Mouse (Mus musculus): ENCODE results near the gene Ttc28. TPM values are rescaled to one million over a fixed set of nuclear protein-coding genes. Genes with fewer than 3 reads are reported as not detected.

Ttc28 gene
- total RNA-seq, 2 experiments from 2014 or later, result 0.41 to 1.0 TPM

GRCm38 (mm10) chr5:111298706-111299105, 419.1 kb downstream of the Ttc28 start:
- no peak for ATAC-seq (replicated peaks; ENCODE audit: poor library complexity, severe bottlenecking)

- ATAC-seq (replicated peaks; ENCODE audit: poor library complexity, severe bottlenecking), result no peak
Measured at GRCm38 (mm10) chr5:111300776-111301175, 421.2 kb downstream of the Ttc28 start.

- ATAC-seq (replicated peaks; ENCODE audit: poor library complexity, severe bottlenecking), result peak; percentile 59
Measured at GRCm38 (mm10) chr5:111301736-111302135, 422.1 kb downstream of the Ttc28 start.

GRCm38 (mm10) chr5:111304730-111305129, 425.1 kb downstream of the Ttc28 start:
- no peak for ATAC-seq (replicated peaks; ENCODE audit: poor library complexity, severe bottlenecking)

- ATAC-seq (replicated peaks; ENCODE audit: poor library complexity, severe bottlenecking), result no peak
Measured at GRCm38 (mm10) chr5:111310185-111310584, 430.6 kb downstream of the Ttc28 start.

- no peak for ATAC-seq (replicated peaks; ENCODE audit: poor library complexity, severe bottlenecking)
Measured at GRCm38 (mm10) chr5:111313833-111314232, 434.2 kb downstream of the Ttc28 start.

GRCm38 (mm10) chr5:111315061-111315460, 435.5 kb downstream of the Ttc28 start:
- ATAC-seq (replicated peaks; ENCODE audit: poor library complexity, severe bottlenecking), result no peak

GRCm38 (mm10) chr5:111317526-111317925, 437.9 kb downstream of the Ttc28 start:
- no peak for ATAC-seq (replicated peaks; ENCODE audit: poor library complexity, severe bottlenecking)

GRCm38 (mm10) chr5:111318946-111319345, 439.3 kb downstream of the Ttc28 start:
- no peak for ATAC-seq (replicated peaks; ENCODE audit: poor library complexity, severe bottlenecking)

- ATAC-seq (replicated peaks; ENCODE audit: poor library complexity, severe bottlenecking), result no peak
Measured at GRCm38 (mm10) chr5:111325813-111326212, 446.2 kb downstream of the Ttc28 start.

- no peak for ATAC-seq (replicated peaks; ENCODE audit: poor library complexity, severe bottlenecking)
Measured at GRCm38 (mm10) chr5:111327420-111327819, 447.8 kb downstream of the Ttc28 start.

GRCm38 (mm10) chr5:111329782-111330416, 450.3 kb downstream of the Ttc28 start:
- ATAC-seq (replicated peaks; ENCODE audit: poor library complexity, severe bottlenecking), result peak; percentile 3

- ATAC-seq (replicated peaks; ENCODE audit: poor library complexity, severe bottlenecking), result peak; percentile 94
Measured at GRCm38 (mm10) chr5:111330417-111331098, 451.0 kb downstream of the Ttc28 start, which contains the start of gene Pitpnb. Gene Pitpnb (plus strand): TSS chr5:111330763.

- no peak for ATAC-seq (replicated peaks; ENCODE audit: poor library complexity, severe bottlenecking)
Measured at GRCm38 (mm10) chr5:111331099-111331435, 451.5 kb downstream of the Ttc28 start.

GRCm38 (mm10) chr5:111335939-111336691, 456.5 kb downstream of the Ttc28 start:
- no peak for ATAC-seq (replicated peaks; ENCODE audit: poor library complexity, severe bottlenecking)

Other genes starting within 250 kb of the Ttc28 start
- 43.4 and 59.0 TPM in 2 replicates for gene Noc4l, start 226.4 kb upstream of the Ttc28 start, total RNA-seq (2014; fragmentation: Nextera tagmentation)
- 32.9 and 78.6 TPM in 2 replicates for gene Noc4l, start 226.4 kb upstream of the Ttc28 start, total RNA-seq (2017)
- 12.0 and 68.1 TPM in 2 replicates for gene Ddx51, start 226.4 kb upstream of the Ttc28 start, total RNA-seq (2014; fragmentation: Nextera tagmentation)
- 9.7 and 9.9 TPM in 2 replicates for gene Ddx51, start 226.4 kb upstream of the Ttc28 start, total RNA-seq (2017)
- 127 and 160 TPM in 2 replicates for gene Ep400, start 109.1 kb upstream of the Ttc28 start, total RNA-seq (2014; fragmentation: Nextera tagmentation)
- 35.5 and 68.1 TPM in 2 replicates for gene Ep400, start 109.1 kb upstream of the Ttc28 start, total RNA-seq (2017)
- 41.6 and 45.0 TPM in 2 replicates for gene Pus1, start 99.1 kb upstream of the Ttc28 start, total RNA-seq (2014; fragmentation: Nextera tagmentation)
- 77.9 and 80.0 TPM in 2 replicates for gene Pus1, start 99.1 kb upstream of the Ttc28 start, total RNA-seq (2017)
- 17.2 and 27.2 TPM in 2 replicates for gene Ulk1, start 69.7 kb upstream of the Ttc28 start, total RNA-seq (2014; fragmentation: Nextera tagmentation)
- 1.4 and 2.6 TPM in 2 replicates for gene Ulk1, start 69.7 kb upstream of the Ttc28 start, total RNA-seq (2017)
- gene Hscb, start 40.0 kb upstream of the Ttc28 start, total RNA-seq (2014; fragmentation: Nextera tagmentation), result 68.2 and 80.1 TPM in 2 replicates
- gene Hscb, start 40.0 kb upstream of the Ttc28 start, total RNA-seq (2017), result 63.6 and 77.4 TPM in 2 replicates
- gene Chek2, start 39.8 kb upstream of the Ttc28 start, total RNA-seq (2014; fragmentation: Nextera tagmentation), result 29.3 and 32.6 TPM in 2 replicates
- gene Chek2, start 39.8 kb upstream of the Ttc28 start, total RNA-seq (2017), result 22.6 and 39.0 TPM in 2 replicates